Mouse (Mus musculus): ENCODE results near the gene Elmo1. TPM values are rescaled to one million over a fixed set of nuclear protein-coding genes. Genes with fewer than 3 reads are reported as not detected.

Gene Elmo1
- polyA plus RNA-seq, 1 experiment, result not detected

DNA sequence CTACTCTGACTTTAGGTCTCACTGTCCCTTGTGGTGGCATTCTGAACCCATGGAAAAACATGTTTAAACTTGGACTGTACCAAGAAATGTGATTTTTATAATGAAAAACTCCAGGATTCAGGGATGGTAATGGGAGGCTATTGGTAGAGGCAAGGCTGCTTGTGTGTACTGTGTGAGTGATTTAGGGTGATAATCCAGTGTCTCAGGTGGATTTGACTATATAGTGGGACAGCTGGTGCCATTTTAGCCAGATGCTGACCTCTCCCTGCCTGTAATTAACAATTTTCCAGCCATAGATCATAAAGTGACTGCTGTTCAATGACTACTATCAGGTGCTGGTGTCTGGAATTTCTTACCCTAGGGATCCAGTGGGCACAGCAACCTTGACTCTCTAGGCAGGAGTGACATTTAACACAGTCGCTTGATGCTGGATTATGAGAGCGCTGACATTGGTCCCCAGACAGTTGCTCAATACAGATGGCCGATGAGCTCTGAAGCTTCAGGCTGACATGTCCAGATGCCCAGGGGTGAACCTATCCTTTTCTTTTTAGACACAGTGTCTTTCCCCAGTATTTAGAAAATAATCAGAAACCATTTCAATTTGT, 228.3 kb downstream of the Elmo1 start:
- TF ChIP-seq MYOG (IDR thresholded peaks at IDR 0.05; ENCODE audit: control insufficient read depth, extremely low read depth, insufficient read length) (no peak), USF1 (IDR thresholded peaks at IDR 0.05; ENCODE audit: low read depth) (no peak), MAX (IDR thresholded peaks at IDR 0.05) (no peak), CEBPB (IDR thresholded peaks at IDR 0.05; ENCODE audit: low read depth) (no peak), FOSL1 (IDR thresholded peaks at IDR 0.05; ENCODE audit: insufficient read depth, low read length, poor library complexity, severe bottlenecking) (no peak), MYOD1 (IDR thresholded peaks at IDR 0.05; ENCODE audit: control insufficient read depth, insufficient read length, low read depth) (no peak), CTCF (IDR thresholded peaks at IDR 0.05; ENCODE audit: control insufficient read depth, insufficient read depth, insufficient read length) (no peak)
- H3K36me3 ChIP-seq (ENCODE audit: control insufficient read depth, insufficient read depth), result no peaks in the 10 kb centered on the region
- no peak overlapping the region for H3K4me3 ChIP-seq (ENCODE audit: insufficient read depth, poor library complexity, severe bottlenecking)
- no peaks in the 10 kb centered on the region for H3K79me3 ChIP-seq (ENCODE audit: low read depth)
- no peak overlapping the region for H3ac ChIP-seq (ENCODE audit: control insufficient read depth, insufficient read length, low read depth)
- no peaks in the 10 kb centered on the region for H3K79me2 ChIP-seq (ENCODE audit: control insufficient read depth, insufficient read depth)
- H3K27me3 ChIP-seq (ENCODE audit: control insufficient read depth, insufficient read depth, insufficient read length), result no peaks in the 10 kb centered on the region

GRCm38 (mm10) chr13:20320232-20320631, 229.8 kb downstream of the Elmo1 start:
- Histone ChIP-seq H3K79me3 (ENCODE audit: low read depth) (no peaks in the 10 kb centered on the region), H3K36me3 (ENCODE audit: control insufficient read depth, insufficient read depth) (no peaks in the 10 kb centered on the region), H3K4me3 (ENCODE audit: insufficient read depth, poor library complexity, severe bottlenecking) (no peak overlapping the region), H3ac (ENCODE audit: control insufficient read depth, insufficient read length, low read depth) (no peak overlapping the region), H3K27me3 (ENCODE audit: control insufficient read depth, insufficient read depth, insufficient read length) (no peaks in the 10 kb centered on the region), H3K79me2 (ENCODE audit: control insufficient read depth, insufficient read depth) (no peaks in the 10 kb centered on the region)
- TF ChIP-seq CTCF (IDR thresholded peaks at IDR 0.05; ENCODE audit: control insufficient read depth, insufficient read depth, insufficient read length), result no peak
- no peak for TF ChIP-seq CEBPB (IDR thresholded peaks at IDR 0.05; ENCODE audit: low read depth)
- no peak for TF ChIP-seq MYOG (IDR thresholded peaks at IDR 0.05; ENCODE audit: control insufficient read depth, extremely low read depth, insufficient read length)
- no peak for TF ChIP-seq FOSL1 (IDR thresholded peaks at IDR 0.05; ENCODE audit: insufficient read depth, low read length, poor library complexity, severe bottlenecking)

- no peak for TF ChIP-seq MYOD1 (IDR thresholded peaks at IDR 0.05; ENCODE audit: control insufficient read depth, insufficient read length, low read depth)
- TF ChIP-seq FOSL1 (IDR thresholded peaks at IDR 0.05; ENCODE audit: insufficient read depth, low read length, poor library complexity, severe bottlenecking), result no peak
- no peak for TF ChIP-seq CTCF (IDR thresholded peaks at IDR 0.05; ENCODE audit: control insufficient read depth, insufficient read depth, insufficient read length)
- TF ChIP-seq CEBPB (IDR thresholded peaks at IDR 0.05; ENCODE audit: low read depth), result no peak
- TF ChIP-seq MYOG (IDR thresholded peaks at IDR 0.05; ENCODE audit: control insufficient read depth, extremely low read depth, insufficient read length), result no peak
- TF ChIP-seq MAX (IDR thresholded peaks at IDR 0.05), result no peak
- TF ChIP-seq USF1 (IDR thresholded peaks at IDR 0.05; ENCODE audit: low read depth), result no peak
- no peaks in the 10 kb centered on the region for H3K79me3 ChIP-seq (ENCODE audit: low read depth)
- H3K4me3 ChIP-seq (ENCODE audit: insufficient read depth, poor library complexity, severe bottlenecking), result no peak overlapping the region
- no peaks in the 10 kb centered on the region for H3K36me3 ChIP-seq (ENCODE audit: control insufficient read depth, insufficient read depth)
- no peak overlapping the region for H3ac ChIP-seq (ENCODE audit: control insufficient read depth, insufficient read length, low read depth)
- no peaks in the 10 kb centered on the region for H3K27me3 ChIP-seq (ENCODE audit: control insufficient read depth, insufficient read depth, insufficient read length)
- no peaks in the 10 kb centered on the region for H3K79me2 ChIP-seq (ENCODE audit: control insufficient read depth, insufficient read depth)
These were observed 233.1 kb downstream of the Elmo1 start for GRCm38 (mm10) chr13:20323478-20323877.

GRCm38 (mm10) chr13:20327064-20327463, 236.7 kb downstream of the Elmo1 start:
- no peaks in the 10 kb centered on the region for H3K79me3 ChIP-seq (ENCODE audit: low read depth)
- TF ChIP-seq CEBPB (IDR thresholded peaks at IDR 0.05; ENCODE audit: low read depth) (no peak), MYOG (IDR thresholded peaks at IDR 0.05; ENCODE audit: control insufficient read depth, extremely low read depth, insufficient read length) (no peak), MAX (IDR thresholded peaks at IDR 0.05) (no peak), MYOD1 (IDR thresholded peaks at IDR 0.05; ENCODE audit: control insufficient read depth, insufficient read length, low read depth) (no peak), USF1 (IDR thresholded peaks at IDR 0.05; ENCODE audit: low read depth) (no peak), CTCF (IDR thresholded peaks at IDR 0.05; ENCODE audit: control insufficient read depth, insufficient read depth, insufficient read length) (no peak), FOSL1 (IDR thresholded peaks at IDR 0.05; ENCODE audit: insufficient read depth, low read length, poor library complexity, severe bottlenecking) (no peak)
- H3K79me2 ChIP-seq (ENCODE audit: control insufficient read depth, insufficient read depth), result no peaks in the 10 kb centered on the region
- no peak overlapping the region for H3ac ChIP-seq (ENCODE audit: control insufficient read depth, insufficient read length, low read depth)
- no peak overlapping the region for H3K4me3 ChIP-seq (ENCODE audit: insufficient read depth, poor library complexity, severe bottlenecking)
- H3K36me3 ChIP-seq (ENCODE audit: control insufficient read depth, insufficient read depth), result no peaks in the 10 kb centered on the region
- H3K27me3 ChIP-seq (ENCODE audit: control insufficient read depth, insufficient read depth, insufficient read length), result peaks cover 3% of the 10 kb centered on the region

DNA sequence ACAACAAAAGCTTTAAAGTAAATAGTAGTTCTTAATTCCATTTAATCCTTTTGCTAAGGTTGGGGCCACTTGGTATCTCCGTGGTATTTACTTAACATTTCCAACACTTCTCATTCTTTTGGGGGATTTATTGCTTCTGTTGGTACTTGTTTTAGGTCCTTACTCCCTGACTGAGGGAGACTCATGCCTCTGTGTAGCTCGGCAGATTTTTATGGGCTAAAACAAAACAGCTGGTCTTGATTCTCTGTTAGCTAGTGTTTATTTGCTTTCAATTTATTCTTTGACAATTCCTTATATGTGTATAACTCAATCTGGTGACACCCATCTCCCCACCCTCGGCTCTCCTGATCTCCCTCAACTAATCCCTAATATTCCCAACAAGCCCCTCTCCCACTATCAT, 237.6 kb downstream of the Elmo1 start:
- TF ChIP-seq MAX (IDR thresholded peaks at IDR 0.05) (no peak), MYOG (IDR thresholded peaks at IDR 0.05; ENCODE audit: control insufficient read depth, extremely low read depth, insufficient read length) (no peak), MYOD1 (IDR thresholded peaks at IDR 0.05; ENCODE audit: control insufficient read depth, insufficient read length, low read depth) (no peak)

GRCm38 (mm10) chr13:20328672-20329071, 238.3 kb downstream of the Elmo1 start:
- H3K4me3 ChIP-seq (ENCODE audit: insufficient read depth, poor library complexity, severe bottlenecking), result no peak overlapping the region
- H3K36me3 ChIP-seq (ENCODE audit: control insufficient read depth, insufficient read depth), result no peaks in the 10 kb centered on the region
- H3K27me3 ChIP-seq (ENCODE audit: control insufficient read depth, insufficient read depth, insufficient read length), result peaks cover 3% of the 10 kb centered on the region
- H3ac ChIP-seq (ENCODE audit: control insufficient read depth, insufficient read length, low read depth), result no peak overlapping the region
- TF ChIP-seq MYOG (IDR thresholded peaks at IDR 0.05; ENCODE audit: control insufficient read depth, extremely low read depth, insufficient read length), result no peak
- TF ChIP-seq CEBPB (IDR thresholded peaks at IDR 0.05; ENCODE audit: low read depth), result no peak
- no peak for TF ChIP-seq MYOD1 (IDR thresholded peaks at IDR 0.05; ENCODE audit: control insufficient read depth, insufficient read length, low read depth)
- TF ChIP-seq MAX (IDR thresholded peaks at IDR 0.05), result no peak
- no peak for TF ChIP-seq USF1 (IDR thresholded peaks at IDR 0.05; ENCODE audit: low read depth)
- TF ChIP-seq CTCF (IDR thresholded peaks at IDR 0.05; ENCODE audit: control insufficient read depth, insufficient read depth, insufficient read length), result no peak
- TF ChIP-seq FOSL1 (IDR thresholded peaks at IDR 0.05; ENCODE audit: insufficient read depth, low read length, poor library complexity, severe bottlenecking), result no peak
- no peaks in the 10 kb centered on the region for H3K79me2 ChIP-seq (ENCODE audit: control insufficient read depth, insufficient read depth)
- no peaks in the 10 kb centered on the region for H3K79me3 ChIP-seq (ENCODE audit: low read depth)

More for the DNA sequence above, 237.6 kb downstream of the Elmo1 start:
- H3K79me2 ChIP-seq (ENCODE audit: control insufficient read depth, insufficient read depth), result no peaks in the 10 kb centered on the region
- H3K4me3 ChIP-seq (ENCODE audit: insufficient read depth, poor library complexity, severe bottlenecking), result no peak overlapping the region
- H3ac ChIP-seq (ENCODE audit: control insufficient read depth, insufficient read length, low read depth), result no peak overlapping the region
- H3K36me3 ChIP-seq (ENCODE audit: control insufficient read depth, insufficient read depth), result no peaks in the 10 kb centered on the region
- H3K79me3 ChIP-seq (ENCODE audit: low read depth), result no peaks in the 10 kb centered on the region
- peaks cover 3% of the 10 kb centered on the region for H3K27me3 ChIP-seq (ENCODE audit: control insufficient read depth, insufficient read depth, insufficient read length)

All from C2C12 (cell line).